Mouse (Mus musculus) gastrocnemius, postnatal 10 days (tissue): ENCODE data around the gene Upf1. TPM values are rescaled to one million over a fixed set of nuclear protein-coding genes. Genes with fewer than 3 reads are reported as not detected.
A peak's percentile ranks its signal among the peaks of the same experiment; 100 is the strongest.

ENCODE experiments used
- DNase-seq: peaks from one replicate; pipeline ENCODE4 v3.0.0; 2021; ENCODE audit warnings: mixed read lengths
- total RNA-seq, 2 experiments: library from RNA; stranded (reverse); gene quantifications; 2 replicates each; pipeline ENCODE4 v1.2.3; 2021

Gene Upf1
- total RNA-seq, 2 experiments from 2014 or later: 34.2 to 37.3 TPM

- no peak for DNase-seq
Measured at GRCm38 (mm10) chr8:70323716-70324115, 29.4 kb downstream of the Upf1 start.

- DNase-seq: no peak
Measured at GRCm38 (mm10) chr8:70317872-70318271, 35.2 kb downstream of the Upf1 start.

DNA sequence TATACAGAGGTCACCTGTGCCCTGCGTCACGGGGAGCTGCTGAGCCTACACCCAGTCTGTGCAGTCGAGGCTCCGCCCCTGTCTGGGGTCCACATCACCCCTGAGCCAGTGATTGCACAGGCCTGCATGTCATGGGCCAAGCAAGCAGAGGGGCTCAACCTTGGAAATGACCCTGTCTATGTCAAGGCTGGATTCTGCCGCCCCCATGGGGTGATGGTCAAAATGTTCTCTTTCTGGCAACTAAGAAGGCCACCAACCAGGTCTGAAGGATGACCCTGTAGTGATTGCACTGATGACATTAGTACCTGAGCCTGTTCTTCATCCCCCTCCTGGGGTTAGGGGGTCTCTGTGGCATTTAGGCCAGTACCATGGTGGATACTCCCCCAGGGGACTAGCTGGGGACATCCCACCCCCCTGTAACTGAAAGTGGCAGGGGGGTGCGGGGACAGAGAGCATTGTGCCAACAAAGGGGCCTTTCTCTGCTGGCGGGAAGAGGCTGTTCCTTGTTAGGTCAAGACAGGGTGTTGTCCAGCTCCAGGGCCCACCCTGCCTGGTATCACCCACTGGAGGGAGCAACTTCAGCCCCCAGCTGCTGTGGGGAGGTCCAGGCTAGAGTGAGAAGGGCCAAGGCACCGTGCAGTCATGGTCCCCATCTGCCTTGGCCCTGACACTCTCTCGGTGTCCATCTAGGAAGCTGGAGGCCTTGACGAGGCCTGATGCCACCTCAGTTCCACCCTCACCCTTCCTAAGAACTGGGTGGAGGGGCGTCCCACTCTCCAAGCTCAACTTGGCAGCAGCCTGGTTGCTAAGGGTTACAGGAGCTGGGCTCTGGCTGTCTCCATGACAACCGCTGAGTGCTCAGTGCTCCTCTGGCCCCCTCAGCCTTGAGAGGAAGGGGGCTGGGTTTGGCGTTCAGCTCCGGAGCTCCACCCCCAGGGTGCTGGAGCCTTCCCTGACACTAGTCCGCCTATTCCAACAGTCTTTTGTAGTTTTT, 36.3 kb downstream of the Upf1 start:
- DNase-seq: peak; percentile 40

GRCm38 (mm10) chr8:70315624-70316510, 37.2 kb downstream of the Upf1 start, which contains the start of gene Cers1:
Gene Cers1 (plus strand): TSS chr8:70315775.
- DNase-seq: peak; percentile 76

GRCm38 (mm10) chr8:70313399-70313798, 39.7 kb downstream of the Upf1 start:
- DNase-seq: peak; percentile 77

DNA sequence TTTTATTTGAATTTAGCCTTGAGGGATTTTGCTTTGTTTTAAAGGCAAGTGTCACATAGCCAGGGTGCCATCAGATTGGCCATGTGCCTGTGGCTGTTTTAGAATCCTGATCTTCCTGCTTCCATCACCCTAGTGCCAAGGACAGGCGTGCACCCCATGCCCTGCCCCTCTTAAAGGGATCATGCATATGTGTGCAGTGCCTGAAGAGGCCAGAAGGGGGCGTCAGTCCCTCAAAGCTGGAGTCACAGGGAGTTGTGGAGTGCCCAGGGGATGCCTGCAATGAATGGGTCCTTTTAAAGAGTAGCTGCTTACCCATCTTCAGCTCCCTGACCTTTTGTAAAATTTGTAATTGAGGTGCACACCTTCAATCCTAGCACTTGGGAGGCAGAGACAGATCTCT, 43.8 kb downstream of the Upf1 start:
- peak; percentile 52 for DNase-seq

DNA sequence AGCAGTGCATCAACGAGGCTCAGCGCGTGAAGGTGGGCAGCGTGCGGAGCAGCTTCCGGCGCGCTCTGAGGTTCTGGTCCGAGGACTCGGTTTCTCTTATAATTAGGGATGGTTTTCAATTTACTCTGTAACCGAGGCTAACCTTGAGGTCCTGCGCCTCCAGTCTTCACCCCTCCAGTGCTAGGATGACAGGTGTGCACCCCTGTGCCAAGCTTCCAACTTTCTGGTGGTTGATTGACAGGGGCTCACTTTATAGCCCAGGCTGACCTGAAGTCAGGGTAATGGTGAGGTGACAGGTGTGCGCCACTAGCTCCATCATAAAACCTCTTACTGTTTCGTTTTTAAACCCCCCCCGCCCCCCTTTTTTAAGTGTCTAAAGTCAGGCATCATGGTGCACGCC, 50.2 kb downstream of the Upf1 start:
- DNase-seq: no peak

GRCm38 (mm10) chr8:70302358-70302890, 50.7 kb downstream of the Upf1 start, which contains the start of the genes Ddx49 and Cope:
Gene Ddx49 (minus strand): TSS chr8:70302489.
Gene Cope (plus strand): TSS chr8:70302518.
- peak; percentile 91 for DNase-seq

DNA sequence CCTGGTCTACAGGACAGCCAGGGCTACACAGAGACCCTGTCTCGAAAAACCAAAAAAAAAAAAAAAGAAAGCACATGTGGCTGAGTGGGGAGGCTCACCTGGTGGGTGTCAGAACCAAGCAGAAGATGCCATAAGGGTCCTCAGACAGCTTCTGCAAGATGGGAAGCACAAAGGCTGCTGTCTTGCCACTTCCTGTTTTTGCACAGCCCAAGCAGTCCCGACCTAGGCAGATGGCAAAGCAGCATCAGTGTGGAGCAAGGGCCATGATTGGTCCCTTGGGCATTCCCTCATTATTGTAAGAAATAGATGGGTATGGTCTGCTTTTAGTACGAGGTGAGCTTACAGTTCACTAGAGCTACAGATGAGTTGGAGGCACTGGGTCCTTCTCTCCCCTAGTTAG, 52.2 kb downstream of the Upf1 start:
- DNase-seq: no peak

DNA sequence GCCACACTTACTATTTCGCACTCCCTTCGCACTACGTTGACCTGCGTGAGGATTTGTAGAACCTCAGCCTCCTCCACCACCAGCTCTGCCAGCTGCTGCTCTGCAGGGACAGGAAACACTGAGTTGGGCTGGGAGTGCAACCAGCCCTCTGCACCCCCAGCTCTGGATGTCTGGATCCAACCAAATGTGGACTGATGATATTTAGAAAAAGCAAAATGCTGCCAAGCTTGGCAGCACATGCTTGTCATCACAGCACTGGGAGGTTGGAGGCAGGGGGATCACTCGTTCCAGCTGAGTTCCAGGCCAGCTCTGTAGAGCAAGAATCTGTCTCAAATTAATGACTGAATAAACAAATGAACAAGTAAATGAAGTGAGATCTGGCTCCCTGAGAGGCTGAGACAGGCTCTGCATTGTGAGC, 59.1 kb downstream of the Upf1 start:
- DNase-seq: no peak

DNA sequence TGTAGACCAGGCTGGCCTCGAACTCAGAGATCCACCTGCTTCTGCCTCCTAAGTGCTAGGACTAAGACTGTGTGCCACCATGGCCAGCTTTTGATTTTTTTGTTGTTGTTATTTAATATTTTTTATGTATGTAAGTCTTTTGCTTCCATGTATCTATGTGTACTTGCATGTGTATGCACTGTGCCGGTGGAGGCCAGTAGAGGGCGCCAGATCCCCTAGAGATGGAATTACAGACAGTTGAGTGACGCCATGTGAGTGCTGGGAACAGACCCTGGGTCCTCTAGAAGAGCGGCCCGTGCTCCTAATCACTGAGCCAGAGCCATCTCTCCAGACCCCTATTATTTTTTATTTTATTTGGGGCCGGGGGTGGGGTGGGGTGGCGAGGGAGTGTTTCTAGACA, 66.3 kb downstream of the Upf1 start:
- no peak for DNase-seq

DNA sequence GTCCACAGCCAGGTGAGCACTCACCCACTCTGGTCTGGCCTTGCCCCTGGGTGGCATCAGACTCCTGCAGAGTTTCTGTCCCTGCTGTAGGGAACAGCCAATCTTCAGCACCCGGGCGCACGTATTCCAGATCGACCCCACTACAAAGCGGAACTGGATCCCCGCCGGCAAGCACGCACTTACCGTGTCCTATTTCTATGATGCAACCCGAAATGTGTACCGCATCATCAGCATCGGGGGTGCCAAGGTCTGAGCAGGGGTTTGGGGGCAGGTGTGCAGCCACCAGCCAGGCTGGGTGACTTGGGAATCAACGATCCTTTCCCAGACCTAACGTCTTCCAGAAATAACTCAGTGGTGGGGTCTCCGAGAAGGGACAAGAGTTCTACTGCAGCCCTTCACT, 67.8 kb downstream of the Upf1 start:
- no peak for DNase-seq

DNA sequence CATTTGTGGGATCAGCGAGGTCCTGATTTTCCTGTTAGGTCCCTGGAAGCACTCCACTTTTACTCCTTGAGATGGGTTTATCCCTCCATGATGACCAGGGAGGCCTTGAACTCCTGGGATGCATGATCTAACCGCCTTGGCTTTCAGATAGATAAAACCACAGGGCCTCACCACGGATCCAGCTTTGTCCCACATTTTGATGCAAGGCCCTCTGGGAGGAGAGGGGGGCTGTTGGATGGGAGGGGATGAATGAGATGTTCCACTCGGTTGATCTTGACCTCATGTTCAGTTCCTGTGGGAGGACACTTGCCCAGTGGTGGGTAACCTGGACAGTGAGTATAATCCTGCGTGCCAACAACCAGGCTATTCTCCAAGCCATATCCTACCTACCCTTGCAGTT, 68.7 kb downstream of the Upf1 start:
- DNase-seq: no peak

- no peak for DNase-seq
Measured at GRCm38 (mm10) chr8:70283136-70284077, 69.7 kb downstream of the Upf1 start.

DNA sequence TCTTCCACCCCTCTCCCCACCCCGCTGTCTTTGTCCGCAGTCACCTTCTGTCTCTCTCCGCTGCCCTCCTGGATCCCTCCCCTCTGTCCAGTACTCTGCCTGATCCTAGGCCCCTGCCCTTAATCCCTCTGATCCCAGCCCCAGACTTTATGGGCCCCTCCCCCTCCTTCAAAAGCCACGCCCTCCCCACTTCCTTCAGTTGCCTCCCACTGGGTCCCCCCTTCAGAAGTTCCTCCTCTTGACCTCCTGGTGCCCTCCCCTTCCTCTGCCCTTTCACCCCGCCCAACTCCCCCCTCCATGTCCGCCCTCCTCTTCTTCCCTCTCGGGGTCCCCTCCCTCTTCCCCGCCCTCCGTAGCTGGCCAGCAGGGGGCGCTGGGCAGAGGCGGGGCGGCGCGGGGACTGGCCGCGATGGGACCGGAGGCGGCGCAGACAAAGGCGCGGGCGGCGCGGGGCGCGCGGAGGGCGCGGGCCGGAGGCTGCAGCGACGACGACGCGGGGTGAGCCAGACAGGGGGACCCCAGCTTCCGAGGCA, 70.4 kb downstream of the Upf1 start, which contains the start of gene Homer3:
Homer3 (plus strand) TSS at position 225 of the 533 bp plus-strand sequence.
- peak; percentile 92 for DNase-seq

Other genes with a start within 250 kb of the Upf1 start
- under 1 TPM; 0.61 to 0.81 TPM for gene Ncan, start 232.4 kb downstream of the Upf1 start, total RNA-seq
- 1 to 10 TPM; 6.3 to 7.1 TPM for gene Nr2c2ap, start 221.9 kb downstream of the Upf1 start, total RNA-seq
- 10 to 100 TPM in 1 of 2 experiments, 1 to 10 TPM in 1; 8.2 to 10.1 TPM for gene Rfxank, start 214.1 kb downstream of the Upf1 start, total RNA-seq
- gene Borcs8, start 213.8 kb downstream of the Upf1 start, total RNA-seq: 10 to 100 TPM; 17.0 to 23.9 TPM
- gene Mef2b, start 213.6 kb downstream of the Upf1 start, total RNA-seq: under 1 TPM; 0.35 to 0.45 TPM
- 10 to 100 TPM; 72.8 to 74.7 TPM for gene Tmem161a, start 180.9 kb downstream of the Upf1 start, total RNA-seq
- 10 to 100 TPM; 20.6 to 28.3 TPM for gene Slc25a42, start 141.0 kb downstream of the Upf1 start, total RNA-seq
- 10 to 100 TPM; 43.8 to 49.7 TPM for gene Sugp2, start 119.1 kb downstream of the Upf1 start, total RNA-seq
- gene Armc6, start 118.8 kb downstream of the Upf1 start, total RNA-seq: 10 to 100 TPM; 11.9 to 12.9 TPM
- gene Homer3, start 70.5 kb downstream of the Upf1 start, total RNA-seq: 10 to 100 TPM; 12.3 to 19.8 TPM
- gene Ddx49, start 50.8 kb downstream of the Upf1 start, total RNA-seq: 10 to 100 TPM; 28.6 to 29.5 TPM
- 100 to 1,000 TPM; 140 to 158 TPM for gene Cope, start 50.8 kb downstream of the Upf1 start, total RNA-seq
- gene Cers1, start 37.5 kb downstream of the Upf1 start, total RNA-seq: 10 to 100 TPM; 20.0 to 23.6 TPM
- 1 to 10 TPM; 3.9 to 5.3 TPM for gene Gdf1, start 23.5 kb downstream of the Upf1 start, total RNA-seq
- gene Comp, start 20.3 kb upstream of the Upf1 start, total RNA-seq: 10 to 100 TPM; 18.4 to 20.2 TPM
- 10 to 100 TPM in 1 of 2 experiments, 1 to 10 TPM in 1; 8.9 to 12.0 TPM for gene Crtc1, start 86.3 kb upstream of the Upf1 start, total RNA-seq
- gene Klhl26, start 123.7 kb upstream of the Upf1 start, total RNA-seq: 1 to 10 TPM; 6.3 to 7.4 TPM
- under 1 TPM; 0.18 to 0.26 TPM for gene Tmem59l, start 134.1 kb upstream of the Upf1 start, total RNA-seq
- gene Crlf1, start 139.9 kb upstream of the Upf1 start, total RNA-seq: 1 to 10 TPM; 2.8 to 3.4 TPM
- gene Rex1bd, start 153.5 kb upstream of the Upf1 start, total RNA-seq: 100 to 1,000 TPM; 120 to 129 TPM
- gene Uba52, start 157.5 kb upstream of the Upf1 start, total RNA-seq: 1,000 to 10,000 TPM; 1,232 to 1,261 TPM
- 100 to 1,000 TPM; 135 to 145 TPM for gene Fkbp8, start 174.4 kb upstream of the Upf1 start, total RNA-seq
- gene Kxd1, start 174.7 kb upstream of the Upf1 start, total RNA-seq: 10 to 100 TPM; 57.8 to 61.0 TPM
- gene Ell, start 186.2 kb upstream of the Upf1 start, total RNA-seq: 10 to 100 TPM; 12.7 to 19.8 TPM
- 10 to 100 TPM; 30.0 to 31.6 TPM for gene Isyna1, start 241.1 kb upstream of the Upf1 start, total RNA-seq